Mouse (Mus musculus): ENCODE results near the gene Ano4. TPM values are rescaled to one million over a fixed set of nuclear protein-coding genes. Genes with fewer than 3 reads are reported as not detected.

The Ano4 gene
- 0.24 and 0.42 TPM in 2 replicates for polyA plus RNA-seq (2016; fragmentation: Nextera tagmentation; extraction: Ambion mirVana)

DNA sequence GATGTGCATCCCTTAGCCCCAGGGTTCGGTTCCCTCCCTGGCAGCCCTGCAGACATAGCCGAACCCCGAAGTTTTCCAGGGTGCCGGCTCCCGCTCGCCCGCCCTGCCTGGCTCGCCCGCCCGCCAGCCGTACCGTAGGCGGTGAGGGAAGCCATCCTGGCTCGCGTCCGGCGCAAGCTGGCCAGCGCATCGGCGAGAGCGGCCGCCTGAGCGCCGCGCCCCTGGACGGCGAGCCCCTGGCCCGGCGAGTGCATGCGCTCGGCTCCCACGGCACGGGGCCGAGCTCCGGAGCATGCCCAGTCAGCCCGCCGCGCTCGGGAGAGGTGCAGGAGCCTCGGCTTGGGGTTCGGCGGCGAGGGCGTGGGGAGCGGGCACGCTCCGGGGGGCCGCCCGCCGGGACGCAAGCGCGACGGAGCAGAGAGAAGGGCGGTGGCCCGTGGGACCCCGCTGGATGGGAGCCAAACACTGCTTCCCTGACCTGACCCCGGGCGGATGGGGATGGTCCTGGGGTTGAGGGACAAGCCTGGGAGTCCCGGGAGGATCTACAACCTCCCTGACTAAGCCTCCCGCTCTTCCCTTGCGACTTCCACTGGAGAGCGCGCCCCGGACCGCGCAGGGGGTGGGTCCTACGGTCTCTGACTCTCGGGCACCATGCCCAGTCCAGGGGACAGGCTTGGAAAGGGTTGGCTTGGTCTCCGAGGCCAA is at the start of gene Ano4:
TSS of gene Ano4 (minus strand) at position 272 of the 705 bp plus-strand sequence.
- 4% methylated on average over 69 of the region's 70 CpGs for WGBS (ENCODE audit: insufficient replicate concordance)
- H3K9me3 ChIP-seq (replicated peaks) = no peaks in the 10 kb centered on the region
- no peak within 1 kb of the TSS for H3K27ac ChIP-seq
- no peaks in the 10 kb centered on the region for H3K36me3 ChIP-seq
- no peak within 1 kb of the TSS for H3K9ac ChIP-seq
- H3K27me3 ChIP-seq (replicated peaks) = peaks cover 39% of the 10 kb centered on the region
- ATAC-seq = 0 out of 2 replicates have a peak, but pooled peaks have one; percentile 30
- peak within 1 kb of the TSS; percentile 69 for H3K4me2 ChIP-seq
- H3K4me1 ChIP-seq = peaks cover 4% of the 10 kb centered on the region; the same call in 1 of the 2 replicates
- H3K4me3 ChIP-seq = peak within 1 kb of the TSS; percentile 46

DNA sequence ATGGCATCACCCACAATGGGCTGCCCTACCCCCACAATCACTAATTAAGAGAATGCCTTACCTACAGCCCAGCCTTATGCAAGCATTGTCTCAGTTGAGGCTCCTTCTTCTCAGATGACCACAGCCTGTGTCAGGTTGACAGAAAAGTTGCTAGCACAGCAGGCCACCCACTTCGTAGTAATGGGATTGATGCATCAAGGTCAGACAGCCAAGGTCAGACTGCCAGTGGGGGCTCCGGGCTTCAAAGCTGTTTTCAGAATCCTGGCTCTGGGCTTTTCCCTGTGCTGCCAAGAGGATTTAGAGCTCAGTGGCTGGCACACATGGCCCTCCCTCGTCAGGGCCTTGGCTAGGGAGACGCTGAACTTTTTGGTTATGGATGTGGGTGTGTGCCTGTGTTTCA is 48.1 kb upstream of the Ano4 start:
- Histone ChIP-seq H3K4me2 (no peak overlapping the region), H3K9ac (no peak overlapping the region), H3K36me3 (no peaks in the 10 kb centered on the region), H3K9me3 (replicated peaks) (no peaks in the 10 kb centered on the region), H3K4me3 (no peak overlapping the region), H3K27ac (no peak overlapping the region), H3K27me3 (replicated peaks) (no peaks in the 10 kb centered on the region), H3K4me1 (peaks cover 9% of the 10 kb centered on the region; the same call in 1 of the 2 replicates)
- WGBS (ENCODE audit: insufficient replicate concordance) = 71% methylated on average over 4 of the region's 4 CpGs
- ATAC-seq = no peak

DNA sequence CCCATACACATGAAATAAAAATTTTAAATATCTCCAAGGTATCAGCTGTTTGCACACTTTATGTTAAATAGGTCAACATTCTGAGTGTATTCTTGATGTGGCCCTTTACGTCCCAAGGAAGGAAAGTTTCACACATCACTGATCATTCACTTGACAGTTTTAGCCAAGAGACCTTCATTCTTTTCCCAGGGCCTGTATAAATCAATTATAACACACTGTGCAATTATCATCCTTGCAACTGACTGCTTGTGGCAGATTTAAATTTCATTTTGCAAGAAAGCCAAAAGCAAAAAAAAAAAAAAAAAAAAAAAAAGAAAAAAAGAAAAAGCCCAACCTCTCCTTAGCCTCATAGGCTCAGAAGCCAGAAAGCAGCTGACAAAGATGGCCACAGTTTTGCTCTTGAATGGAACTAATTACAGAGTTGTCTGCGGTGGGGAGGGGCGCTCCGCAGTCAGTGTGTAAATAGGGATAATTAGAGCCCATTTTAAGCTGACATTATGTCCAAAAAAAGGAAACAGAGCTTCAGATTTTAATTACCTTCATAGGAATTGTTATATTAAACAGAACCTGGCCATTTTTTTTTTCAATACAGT is 47.1 kb upstream of the Ano4 start:
- no peaks in the 10 kb centered on the region for H3K9me3 ChIP-seq (replicated peaks)
- H3K27ac ChIP-seq = no peak overlapping the region
- WGBS (ENCODE audit: insufficient replicate concordance) = 80% methylated on average over 4 of the region's 4 CpGs
- no peak for ATAC-seq
- H3K4me1 ChIP-seq = peaks cover 9% of the 10 kb centered on the region; the same call in 1 of the 2 replicates
- H3K36me3 ChIP-seq = no peaks in the 10 kb centered on the region
- no peak overlapping the region for H3K4me2 ChIP-seq
- no peak overlapping the region for H3K9ac ChIP-seq
- H3K27me3 ChIP-seq (replicated peaks) = no peaks in the 10 kb centered on the region
- no peak overlapping the region for H3K4me3 ChIP-seq

DNA sequence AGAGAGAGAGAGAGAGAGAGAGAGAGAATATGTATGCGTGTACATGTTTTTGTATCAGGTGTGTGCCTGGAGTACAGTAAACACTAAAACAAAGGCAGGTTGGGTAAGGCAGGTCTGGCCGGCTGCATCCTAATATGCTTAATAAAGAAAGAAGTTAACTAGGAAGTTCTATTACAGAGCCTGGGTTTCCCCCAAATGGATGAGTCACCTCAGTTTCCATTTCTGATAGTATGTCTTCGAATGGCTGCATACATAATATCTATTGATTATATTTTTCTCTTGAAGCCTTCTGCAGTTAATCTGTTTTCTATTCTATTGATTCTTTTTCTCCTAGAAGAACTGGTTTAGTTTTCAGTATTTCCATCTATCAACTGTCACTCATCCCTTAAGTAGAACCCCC is 41.9 kb upstream of the Ano4 start:
- no peaks in the 10 kb centered on the region for H3K9me3 ChIP-seq (replicated peaks)
- no peak overlapping the region for H3K4me2 ChIP-seq
- H3K36me3 ChIP-seq = no peaks in the 10 kb centered on the region
- no peak overlapping the region for H3K27ac ChIP-seq
- H3K4me1 ChIP-seq = no peaks in the 10 kb centered on the region
- H3K9ac ChIP-seq = no peak overlapping the region
- H3K4me3 ChIP-seq = no peak overlapping the region
- H3K27me3 ChIP-seq (replicated peaks) = no peaks in the 10 kb centered on the region
- WGBS (ENCODE audit: insufficient replicate concordance) = 73% methylated on average over 3 of the region's 3 CpGs
- ATAC-seq = no peak

DNA sequence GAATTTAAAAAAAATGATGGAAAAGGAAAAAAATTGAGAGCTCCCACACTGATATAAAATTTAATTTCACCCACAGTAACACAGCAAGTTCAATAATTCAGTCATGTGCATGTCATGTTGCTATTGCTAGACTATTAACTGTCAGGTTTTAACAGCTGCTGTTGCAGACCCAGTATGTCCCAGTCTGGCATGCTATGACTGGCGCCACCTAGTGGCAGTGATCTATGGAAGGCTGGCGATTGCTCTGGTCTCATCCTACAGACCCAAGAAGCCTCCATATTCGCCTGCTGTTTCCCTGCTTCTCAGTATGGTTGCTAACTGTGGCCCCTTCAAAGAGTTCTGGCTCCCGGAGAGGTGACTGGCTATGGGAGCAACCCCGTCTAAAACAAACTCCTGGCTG is 38.9 kb upstream of the Ano4 start:
- no peaks in the 10 kb centered on the region for H3K9me3 ChIP-seq (replicated peaks)
- H3K27me3 ChIP-seq (replicated peaks) = no peaks in the 10 kb centered on the region
- WGBS (ENCODE audit: insufficient replicate concordance) = 3% methylated on average over 5 of the region's 5 CpGs
- H3K9ac ChIP-seq = no peak overlapping the region
- no peak overlapping the region for H3K4me2 ChIP-seq
- ATAC-seq = no peak
- H3K4me3 ChIP-seq = no peak overlapping the region
- no peak overlapping the region for H3K27ac ChIP-seq
- H3K36me3 ChIP-seq = no peaks in the 10 kb centered on the region
- H3K4me1 ChIP-seq = no peaks in the 10 kb centered on the region

DNA sequence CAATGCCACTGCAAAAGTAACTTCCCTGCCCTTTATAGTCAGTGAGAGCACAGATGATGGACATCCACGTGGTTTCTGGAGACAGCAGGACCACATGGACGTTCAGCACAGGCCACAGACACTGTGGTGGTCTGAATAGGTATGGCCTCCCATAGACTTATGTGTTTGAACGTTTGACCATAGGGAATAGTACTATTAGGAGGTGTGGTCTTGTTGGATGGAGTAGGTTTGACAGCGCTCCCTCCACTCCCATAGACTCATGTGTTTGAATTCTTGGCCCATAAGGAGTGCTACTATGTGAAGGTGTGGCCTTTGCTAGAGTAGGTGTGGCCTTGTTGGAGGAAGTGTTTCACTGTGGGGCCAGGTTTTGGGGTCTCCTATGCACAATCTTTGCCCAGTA is 33.2 kb upstream of the Ano4 start:
- Histone ChIP-seq H3K4me3 (no peak overlapping the region), H3K27me3 (replicated peaks) (no peaks in the 10 kb centered on the region), H3K9me3 (replicated peaks) (no peaks in the 10 kb centered on the region), H3K36me3 (no peaks in the 10 kb centered on the region), H3K27ac (no peak overlapping the region), H3K4me1 (no peaks in the 10 kb centered on the region), H3K4me2 (no peak overlapping the region), H3K9ac (no peak overlapping the region)
- 49% methylated on average over 4 of the region's 4 CpGs for WGBS (ENCODE audit: insufficient replicate concordance)
- no peak for ATAC-seq

DNA sequence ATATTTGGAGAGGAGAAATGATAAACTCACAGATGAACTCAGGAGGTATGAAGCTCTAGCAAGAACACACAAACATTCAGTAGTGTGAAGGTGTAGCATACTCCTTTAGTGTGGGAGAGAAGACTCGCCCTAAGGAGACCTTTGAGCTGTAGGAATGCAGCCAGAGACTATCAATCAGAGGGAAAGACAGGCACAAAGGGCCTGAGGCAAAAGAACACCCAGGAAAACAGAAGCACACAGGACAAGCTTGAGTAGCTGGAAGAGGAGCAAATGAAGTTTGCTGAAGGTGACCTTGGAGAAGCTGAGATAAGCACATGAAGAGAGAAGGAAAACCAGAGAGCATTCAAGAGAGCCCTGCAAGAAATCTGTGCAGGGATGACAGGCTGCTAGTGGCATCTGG is 25.5 kb upstream of the Ano4 start:
- 38% methylated on average over 1 of the region's 1 CpGs for WGBS (ENCODE audit: insufficient replicate concordance)
- Histone ChIP-seq H3K36me3 (no peaks in the 10 kb centered on the region), H3K9ac (no peak overlapping the region)

DNA sequence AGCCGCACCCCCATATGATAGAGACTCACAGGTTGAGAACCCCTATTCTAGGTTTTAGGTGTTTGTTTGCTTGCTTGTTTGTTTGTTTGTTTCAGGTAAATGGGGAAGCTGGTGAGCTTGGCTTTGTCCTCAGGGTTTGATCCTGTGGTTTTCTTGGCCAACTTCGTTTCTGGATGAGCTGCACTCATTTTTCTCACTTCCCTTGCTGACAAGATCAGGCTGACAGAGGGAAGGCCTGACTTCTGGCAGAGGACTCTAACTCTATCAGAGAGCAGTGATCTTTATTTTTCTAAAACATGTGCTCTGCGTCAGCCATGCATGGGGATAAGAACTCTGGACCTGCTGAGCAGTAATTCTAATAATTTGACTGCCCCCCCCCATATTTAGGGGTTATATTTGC is 14.4 kb upstream of the Ano4 start:
- Histone ChIP-seq H3K4me2 (no peak overlapping the region), H3K27ac (no peak overlapping the region), H3K4me3 (no peak overlapping the region), H3K9ac (no peak overlapping the region), H3K27me3 (replicated peaks) (no peaks in the 10 kb centered on the region), H3K36me3 (no peaks in the 10 kb centered on the region), H3K9me3 (replicated peaks) (no peaks in the 10 kb centered on the region), H3K4me1 (no peaks in the 10 kb centered on the region)
- 51% methylated on average over 3 of the region's 3 CpGs for WGBS (ENCODE audit: insufficient replicate concordance)
- ATAC-seq = no peak

More for the DNA sequence above, 25.5 kb upstream of the Ano4 start:
- ATAC-seq = no peak
- Histone ChIP-seq H3K4me2 (no peak overlapping the region), H3K4me3 (no peak overlapping the region), H3K27me3 (replicated peaks) (no peaks in the 10 kb centered on the region), H3K27ac (no peak overlapping the region), H3K4me1 (no peaks in the 10 kb centered on the region), H3K9me3 (replicated peaks) (no peaks in the 10 kb centered on the region)

DNA sequence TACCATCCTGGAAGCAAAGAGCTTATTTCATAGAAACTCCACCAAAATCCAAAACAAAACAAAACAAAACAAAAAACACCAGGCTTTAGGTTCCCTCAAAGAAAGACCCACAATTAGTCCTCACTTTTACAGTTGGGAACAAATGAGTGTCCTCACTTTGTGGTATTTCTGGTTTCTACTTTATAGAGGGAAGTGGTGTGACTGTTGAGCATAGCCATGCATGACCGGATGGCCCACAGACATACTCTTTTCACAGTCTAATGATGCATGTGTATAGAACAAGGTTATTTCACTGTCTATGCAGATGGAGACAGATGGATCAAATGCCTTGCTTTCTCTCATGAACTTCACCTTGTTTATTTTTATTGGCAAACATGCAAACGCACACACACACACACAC is 10.1 kb upstream of the Ano4 start:
- Histone ChIP-seq H3K9ac (no peak overlapping the region), H3K9me3 (replicated peaks) (no peaks in the 10 kb centered on the region), H3K27me3 (replicated peaks) (no peaks in the 10 kb centered on the region), H3K27ac (no peak overlapping the region), H3K4me2 (no peak overlapping the region), H3K36me3 (no peaks in the 10 kb centered on the region), H3K4me1 (no peaks in the 10 kb centered on the region), H3K4me3 (no peak overlapping the region)
- no peak for ATAC-seq
- 56% methylated on average over 2 of the region's 2 CpGs for WGBS (ENCODE audit: insufficient replicate concordance)

DNA sequence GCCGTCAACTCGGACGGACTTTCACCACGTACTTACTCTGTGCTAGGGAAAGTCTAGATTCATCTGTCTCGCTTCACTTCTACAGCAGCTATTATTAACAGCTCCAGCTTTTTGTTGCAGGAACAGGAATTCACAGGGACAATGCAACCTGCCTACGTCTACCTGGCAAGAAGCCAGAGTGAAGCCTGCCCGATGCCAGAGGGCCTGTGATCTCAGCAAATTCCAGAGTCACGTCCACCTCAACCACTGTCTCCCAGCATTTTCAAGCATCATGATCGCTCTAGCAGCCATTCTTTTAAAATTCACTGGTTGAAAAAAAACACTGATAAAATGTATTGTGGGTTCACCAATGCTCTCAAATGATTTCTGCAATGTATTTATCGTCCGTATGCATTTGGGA is 6.9 kb upstream of the Ano4 start:
- Histone ChIP-seq H3K27me3 (replicated peaks) (peaks cover 7% of the 10 kb centered on the region), H3K9me3 (replicated peaks) (no peaks in the 10 kb centered on the region), H3K4me2 (no peak overlapping the region), H3K36me3 (no peaks in the 10 kb centered on the region), H3K9ac (no peak overlapping the region), H3K4me1 (no peaks in the 10 kb centered on the region), H3K27ac (no peak overlapping the region), H3K4me3 (no peak overlapping the region)
- 76% methylated on average over 11 of the region's 11 CpGs for WGBS (ENCODE audit: insufficient replicate concordance)
- no peak for ATAC-seq

DNA sequence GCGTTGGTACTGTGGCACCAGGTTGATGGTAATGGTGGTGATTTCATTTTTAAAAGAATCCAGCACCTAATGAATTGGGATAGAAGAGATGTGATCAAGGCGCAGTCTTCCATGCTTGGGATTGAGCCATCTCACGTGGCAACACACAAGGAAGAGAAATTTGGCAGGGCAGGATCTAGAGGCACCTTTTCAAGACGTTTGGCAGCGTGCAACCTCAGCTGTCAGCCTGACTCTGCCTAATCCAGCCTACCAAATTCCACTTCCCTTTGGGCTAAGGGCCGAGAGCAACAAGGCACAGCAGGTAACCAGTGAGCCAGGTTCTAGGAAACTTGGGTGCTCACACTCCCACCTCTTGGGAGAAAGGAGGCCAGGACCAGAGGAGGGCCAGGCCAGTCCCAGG is 1.0 kb upstream of the Ano4 start:
- no peak overlapping the region for H3K9ac ChIP-seq
- H3K4me2 ChIP-seq = no peak overlapping the region
- no peak for ATAC-seq
- H3K27ac ChIP-seq = no peak overlapping the region
- 44% methylated on average over 6 of the region's 6 CpGs for WGBS (ENCODE audit: insufficient replicate concordance)
- peaks cover 39% of the 10 kb centered on the region for H3K27me3 ChIP-seq (replicated peaks)
- H3K9me3 ChIP-seq (replicated peaks) = no peaks in the 10 kb centered on the region
- no peak overlapping the region for H3K4me3 ChIP-seq
- no peaks in the 10 kb centered on the region for H3K36me3 ChIP-seq
- peaks cover 4% of the 10 kb centered on the region; the same call in 1 of the 2 replicates for H3K4me1 ChIP-seq

DNA sequence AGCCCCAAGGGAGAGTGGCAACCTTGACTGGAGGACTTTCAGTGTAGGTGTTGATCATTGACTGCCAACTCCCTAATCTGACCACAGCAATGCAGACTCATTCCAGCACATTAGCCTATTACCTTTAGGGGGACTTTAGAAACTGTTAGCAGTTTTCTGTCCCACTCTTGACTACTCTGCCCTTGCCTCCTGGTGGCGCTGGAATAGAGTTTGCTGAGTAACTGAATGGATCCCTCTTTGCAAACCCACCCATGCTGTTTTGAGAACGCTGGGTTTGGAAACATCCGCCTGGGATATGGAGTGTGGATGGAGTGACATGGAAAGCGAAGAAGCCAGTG is 603 bp upstream of the Ano4 start:
- no peak; the same call in 1 of the 2 replicates for ATAC-seq
- H3K27ac ChIP-seq = no peak overlapping the region
- 26% methylated on average over 4 of the region's 4 CpGs for WGBS (ENCODE audit: insufficient replicate concordance)

More for the DNA sequence above, 603 bp upstream of the Ano4 start:
- Histone ChIP-seq H3K4me1 (peaks cover 4% of the 10 kb centered on the region; the same call in 1 of the 2 replicates), H3K36me3 (no peaks in the 10 kb centered on the region), H3K4me3 (peak overlapping the region; percentile 46; the same call in 1 of the 2 replicates), H3K9me3 (replicated peaks) (no peaks in the 10 kb centered on the region), H3K4me2 (peak overlapping the region; percentile 69), H3K27me3 (replicated peaks) (peaks cover 39% of the 10 kb centered on the region), H3K9ac (no peak overlapping the region)

Data from liver, embryonic 12.5 days (tissue).